Mouse (Mus musculus): ENCODE data around the gene Pde4c. TPM values are rescaled to one million over a fixed set of nuclear protein-coding genes. Genes with fewer than 3 reads are reported as not detected.

The Pde4c gene
- polyA plus RNA-seq, 2 experiments from 2014 or later, result 0.66 to 0.94 TPM

- ATAC-seq, result no peak
These were observed 43.3 kb downstream of the Pde4c start for GRCm38 (mm10) chr8:70766571-70767440.

- no peak for ATAC-seq
These were observed 44.0 kb downstream of the Pde4c start for GRCm38 (mm10) chr8:70767503-70767902.

DNA sequence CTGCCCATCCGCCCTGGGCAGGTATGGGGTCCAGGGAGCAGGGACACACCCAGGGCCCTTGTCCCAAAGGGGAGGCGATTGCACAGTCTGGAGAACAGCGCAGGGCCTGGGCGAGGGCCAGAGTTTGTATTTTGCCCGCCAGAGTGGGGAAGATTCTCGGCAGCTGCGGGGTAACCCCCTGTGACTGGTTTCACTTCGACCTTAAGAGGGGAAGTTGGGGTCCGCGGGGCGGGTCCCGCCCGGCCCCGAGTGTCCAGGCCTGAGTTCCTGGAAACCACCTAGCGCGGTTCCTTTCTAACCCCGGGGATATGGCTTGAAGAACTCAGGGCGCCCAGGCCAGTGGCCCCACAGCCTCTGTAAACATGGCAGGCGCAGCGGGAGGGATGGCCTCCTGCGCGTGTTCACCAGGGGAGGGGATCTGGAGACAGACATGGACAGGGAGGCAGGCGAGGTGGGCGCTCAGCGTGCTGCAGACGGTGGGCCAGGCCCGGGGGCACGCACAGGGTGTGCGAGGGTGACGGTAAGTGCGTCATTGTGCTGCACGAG lies 44.8 kb downstream of the Pde4c start:
- no peak for ATAC-seq

GRCm38 (mm10) chr8:70768956-70769355 lies 45.4 kb downstream of the Pde4c start:
- ATAC-seq, result no peak

DNA sequence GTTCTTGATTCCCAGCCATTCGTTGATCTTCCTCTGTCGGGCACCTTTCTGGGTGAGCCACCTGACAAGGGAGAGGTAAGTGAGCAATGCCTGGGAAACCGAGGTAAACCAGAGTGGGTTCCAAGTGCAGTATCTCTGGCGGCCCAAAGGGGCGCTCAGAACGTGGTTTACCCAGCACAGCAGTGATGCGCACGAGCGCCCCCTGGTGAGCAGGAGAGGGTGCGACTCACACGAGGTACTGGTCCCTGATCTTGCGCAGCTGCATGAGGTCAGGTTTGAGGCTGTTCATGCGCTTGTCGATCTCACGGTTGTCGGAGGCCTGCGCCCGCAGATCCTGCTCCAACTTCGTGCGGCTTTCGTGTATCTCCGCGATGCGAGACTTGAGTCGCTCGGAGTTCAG lies 45.8 kb downstream of the Pde4c start:
- peak; percentile 81 for ATAC-seq

- ATAC-seq, result no peak
These were observed 46.3 kb downstream of the Pde4c start for GRCm38 (mm10) chr8:70769858-70770257.

DNA sequence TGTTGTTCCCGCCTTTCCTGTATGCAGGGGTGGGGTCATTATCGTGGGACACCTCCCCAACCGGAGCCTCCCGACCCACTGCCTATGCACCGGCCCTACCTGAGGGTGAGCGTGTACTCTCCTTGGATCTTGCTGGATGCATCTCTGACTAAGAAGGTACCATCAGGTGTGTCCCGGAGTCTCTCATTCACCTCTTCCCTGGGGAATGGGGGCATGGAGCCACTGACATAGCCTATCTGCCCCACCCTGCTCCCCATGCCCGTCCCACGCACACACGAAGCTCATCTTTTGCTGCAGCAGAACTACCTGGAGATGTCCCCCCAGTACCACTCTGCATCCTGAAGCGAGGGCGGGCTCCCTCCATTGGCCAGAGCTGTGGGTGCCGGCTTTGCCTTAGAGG lies 47.2 kb downstream of the Pde4c start:
- no peak for ATAC-seq

GRCm38 (mm10) chr8:70771217-70771616 lies 47.7 kb downstream of the Pde4c start:
- no peak for ATAC-seq

DNA sequence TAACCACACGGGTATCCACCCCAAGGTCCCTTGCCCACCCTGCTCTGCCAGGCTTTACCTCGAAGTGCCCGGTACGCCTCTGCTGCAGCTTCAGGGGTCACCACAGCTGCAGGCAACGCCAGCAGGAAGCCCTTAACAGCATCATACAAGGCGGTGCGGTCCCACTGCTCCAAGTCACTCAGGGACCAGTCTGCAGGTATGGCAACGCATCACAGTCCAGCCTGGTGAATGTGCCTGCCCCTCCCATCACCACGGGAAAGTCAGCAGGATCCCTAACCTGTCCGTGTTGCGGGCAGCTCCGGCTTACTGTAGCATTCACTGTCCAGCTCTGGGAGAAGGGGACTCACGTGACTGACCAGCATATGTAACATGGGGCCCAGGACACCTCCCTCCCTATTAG lies 48.6 kb downstream of the Pde4c start:
- no peak for ATAC-seq

- no peak for ATAC-seq
These were observed 49.4 kb downstream of the Pde4c start for GRCm38 (mm10) chr8:70772890-70773289.

- no peak for ATAC-seq
These were observed 49.9 kb downstream of the Pde4c start for GRCm38 (mm10) chr8:70773410-70773809.

GRCm38 (mm10) chr8:70773833-70774232 lies 50.3 kb downstream of the Pde4c start:
- no peak for ATAC-seq

DNA sequence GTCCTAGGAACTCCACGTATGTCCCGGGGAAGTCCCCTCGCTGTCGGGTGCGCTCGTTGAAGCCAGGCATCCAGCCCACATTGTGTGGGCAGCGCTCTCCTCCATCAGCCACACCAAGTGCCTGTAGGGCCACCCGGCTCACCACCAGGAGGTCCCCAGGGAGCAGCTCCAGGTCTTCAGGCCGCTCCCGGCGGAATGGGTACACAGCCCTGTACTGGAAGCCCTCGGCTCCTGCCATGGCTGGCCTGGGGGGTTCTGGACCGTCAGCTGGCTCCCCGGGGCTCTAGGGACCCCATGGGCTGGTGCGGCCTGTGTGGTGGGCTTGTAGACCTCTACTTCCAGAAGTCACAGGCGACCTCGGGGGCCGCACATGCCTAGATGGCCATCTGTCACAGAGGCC lies 51.2 kb downstream of the Pde4c start:
- no peak for ATAC-seq

GRCm38 (mm10) chr8:70775227-70775626 lies 51.7 kb downstream of the Pde4c start:
- ATAC-seq, result no peak

DNA sequence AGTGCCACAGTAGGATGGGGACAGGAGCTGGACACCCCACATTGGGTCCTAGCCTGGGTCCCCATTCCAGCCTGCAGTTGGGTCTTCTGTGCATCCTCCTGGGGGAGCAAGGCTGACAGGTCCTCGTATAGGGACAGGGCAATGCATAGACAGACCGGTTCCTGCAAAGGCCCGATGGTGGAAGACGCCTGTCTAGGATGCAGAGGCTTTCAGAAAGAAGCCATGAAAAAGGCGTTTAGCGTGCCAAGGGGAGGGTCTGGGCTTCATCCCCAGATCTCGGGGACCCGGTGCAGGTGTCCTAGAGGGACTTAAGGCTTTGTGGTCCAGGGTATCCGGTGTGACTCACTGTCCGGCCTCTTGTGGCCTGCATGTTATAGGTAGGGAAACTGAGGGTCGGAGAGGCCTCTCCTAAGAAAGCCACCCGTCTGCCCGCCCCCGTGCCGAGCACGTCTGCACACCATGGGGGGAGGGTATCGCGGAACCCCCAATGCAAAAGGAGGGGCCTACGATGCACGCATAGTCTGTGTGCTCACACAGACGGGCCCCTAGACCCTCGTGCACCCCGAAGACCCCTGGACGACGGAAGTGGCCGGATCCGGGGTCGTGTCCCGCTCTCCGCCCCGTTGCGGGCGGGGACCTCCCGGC lies 52.5 kb downstream of the Pde4c start:
- ATAC-seq, result peak; percentile 5

- peak; percentile 87 for ATAC-seq
These were observed 53.2 kb downstream of the Pde4c start, which contains the start of gene Pik3r2 for GRCm38 (mm10) chr8:70776496-70777444. Gene Pik3r2 (minus strand): TSS chr8:70776713.

GRCm38 (mm10) chr8:70780093-70780492 lies 56.6 kb downstream of the Pde4c start:
- ATAC-seq, result no peak

DNA sequence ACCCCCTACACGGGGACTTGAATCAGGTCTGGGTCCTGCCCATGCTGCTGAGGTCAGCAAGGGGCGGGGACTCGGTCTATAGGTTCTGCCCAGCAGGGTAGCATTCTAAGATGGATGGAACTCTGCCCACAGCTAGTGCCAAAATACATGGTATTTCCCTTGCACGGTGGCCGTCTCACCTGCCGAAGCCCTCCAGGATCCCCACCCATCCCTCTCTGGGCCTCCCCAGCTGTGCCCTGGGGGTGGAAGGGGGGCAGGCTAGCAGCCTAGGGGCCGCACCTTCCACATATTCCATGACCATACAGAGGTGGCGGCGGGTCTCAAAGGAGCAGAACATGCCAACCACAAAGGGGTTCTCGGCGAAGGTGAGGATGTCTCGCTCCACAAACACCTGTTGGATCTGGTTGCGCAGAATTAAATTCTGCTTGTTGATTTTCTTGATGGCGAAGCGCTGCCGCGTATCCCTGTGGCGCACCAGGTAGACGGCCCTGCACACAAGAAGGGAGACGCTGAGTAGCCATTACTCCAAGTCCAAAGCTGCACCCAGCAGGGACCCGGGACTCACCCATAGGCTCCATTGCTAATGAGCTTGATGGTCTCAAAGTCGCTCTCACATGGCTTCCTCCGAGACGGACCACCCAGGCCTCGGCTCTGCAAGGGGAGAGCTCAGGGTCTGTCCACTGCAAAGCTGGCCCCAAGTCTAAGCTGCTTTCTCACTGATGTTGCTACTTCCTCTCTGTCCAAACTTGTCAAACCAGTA lies 63.0 kb downstream of the Pde4c start:
- ATAC-seq, result no peak

DNA sequence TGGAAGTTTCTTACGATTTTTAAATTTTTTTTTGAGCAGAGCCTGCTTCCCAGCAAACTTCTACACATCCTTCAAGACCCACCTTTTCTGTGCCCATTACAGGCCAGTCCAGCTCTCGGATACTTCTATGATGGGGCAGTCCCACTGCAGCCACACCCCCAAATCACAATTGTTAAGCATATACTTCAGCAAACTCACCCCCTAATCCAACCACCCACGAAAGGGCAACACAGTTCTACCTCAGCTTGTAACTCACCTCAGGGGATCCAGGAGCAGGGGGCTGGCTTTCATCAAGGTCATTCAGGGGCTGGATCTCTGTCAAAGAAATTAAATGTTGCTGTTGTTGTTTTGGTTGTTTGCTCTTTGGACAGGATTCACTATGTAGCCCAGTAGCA lies 63.5 kb downstream of the Pde4c start:
- no peak for ATAC-seq

GRCm38 (mm10) chr8:70787941-70788667 lies 64.6 kb downstream of the Pde4c start:
- no peak for ATAC-seq

GRCm38 (mm10) chr8:70789046-70789445 lies 65.5 kb downstream of the Pde4c start:
- no peak for ATAC-seq
